Mouse (Mus musculus): Measurements from ENCODE around the gene Icmt. TPM values are rescaled to one million over a fixed set of nuclear protein-coding genes. Genes with fewer than 3 reads are reported as not detected.

The Icmt gene
- polyA plus RNA-seq, 1 experiment from 2014 or later = 16.9 TPM

DNA sequence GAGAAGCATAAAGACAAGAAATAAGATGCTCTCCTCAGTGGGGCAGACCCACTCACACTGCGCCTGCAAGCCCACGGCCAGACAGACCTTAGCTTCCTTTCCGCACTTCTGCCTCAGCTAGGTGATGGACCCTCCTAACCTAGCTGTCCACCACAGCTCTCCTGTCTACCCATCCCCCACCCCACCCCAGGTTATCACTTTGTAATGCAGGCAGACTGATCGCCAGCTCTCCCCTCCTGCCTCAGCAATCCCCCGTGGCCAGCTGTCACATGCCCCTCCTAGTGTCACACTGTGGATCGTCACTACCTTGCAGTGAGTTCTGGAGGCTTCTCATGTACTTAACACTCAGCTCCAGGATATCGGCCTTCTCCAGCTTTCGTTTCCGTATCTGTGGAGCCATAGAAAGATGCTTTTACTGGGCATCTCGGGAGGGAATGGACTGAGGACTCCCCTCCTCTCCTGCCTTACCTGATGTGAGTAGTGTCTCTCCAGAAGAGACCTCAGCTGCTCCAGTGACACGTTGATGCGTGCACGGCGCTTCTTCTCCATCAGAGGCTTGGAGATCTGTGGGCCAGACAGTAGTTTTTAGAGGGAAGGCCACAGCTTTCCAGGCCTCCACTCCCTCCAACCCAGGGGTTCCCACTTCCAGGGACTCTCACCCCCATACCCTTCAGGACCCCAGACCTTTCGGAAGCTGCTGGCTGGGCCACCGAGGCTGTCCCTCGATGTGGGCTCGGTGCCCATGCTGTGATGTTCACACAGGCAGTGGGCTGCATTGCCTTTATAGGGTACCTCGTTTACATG, 9.5 kb upstream of the Icmt start:
- TF ChIP-seq CTCF (IDR thresholded peaks at IDR 0.05) (no peak), EP300 (IDR thresholded peaks at IDR 0.05) (no peak)
- no peak for ATAC-seq
- H3K27ac ChIP-seq (ENCODE audit: low read length) = no peak overlapping the region
- peaks cover 4% of the 10 kb centered on the region; the same call in 1 of the 2 replicates for H3K4me1 ChIP-seq (ENCODE audit: insufficient read depth, low read depth, low read length)
- no peak for DNase-seq (ENCODE audit: low spot score)
- no peak overlapping the region for H3K4me2 ChIP-seq (replicated peaks; ENCODE audit: low read depth, low read length)
- H3K36me3 ChIP-seq (ENCODE audit: insufficient read depth, low read length) = no peaks in the 10 kb centered on the region
- no peaks in the 10 kb centered on the region for H3K9me3 ChIP-seq (ENCODE audit: low read length)
- 22% methylated on average over 19 of the region's 19 CpGs for WGBS
- H3K27me3 ChIP-seq (replicated peaks; ENCODE audit: insufficient read depth, low read length) = peaks cover 80% of the 10 kb centered on the region
- H3K4me3 ChIP-seq (ENCODE audit: low read depth, low read length) = no peak overlapping the region
- H3K9ac ChIP-seq (replicated peaks; ENCODE audit: low read depth) = no peak overlapping the region

DNA sequence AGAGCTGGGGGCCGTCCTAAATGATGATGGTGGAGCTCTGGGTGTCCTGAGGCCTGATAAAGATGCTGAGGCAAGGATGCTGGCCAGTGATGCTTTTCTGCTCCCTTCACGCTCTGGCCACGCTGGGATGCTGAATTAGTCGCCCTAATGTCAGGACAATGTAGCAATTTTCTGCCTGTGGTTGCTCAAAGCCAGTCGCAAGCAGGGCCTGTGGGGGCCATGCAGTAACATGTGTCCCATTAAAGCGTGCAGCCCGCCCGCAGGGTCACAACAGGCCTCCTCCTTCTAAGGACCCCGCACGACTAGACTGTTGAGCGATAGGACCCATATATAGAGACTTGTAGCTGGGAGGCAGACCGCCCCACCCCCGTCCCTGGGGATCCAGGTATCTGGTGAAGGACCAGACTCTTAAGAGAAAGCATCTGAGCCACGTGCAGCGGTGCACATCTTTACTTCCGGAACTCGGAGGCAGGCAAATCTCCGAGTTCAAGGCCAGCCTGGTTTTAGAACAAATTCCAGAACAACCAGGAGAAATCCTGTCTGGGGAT, 8.6 kb upstream of the Icmt start:
- Histone ChIP-seq H3K4me3 (ENCODE audit: low read depth, low read length) (no peak overlapping the region), H3K4me1 (ENCODE audit: insufficient read depth, low read depth, low read length) (no peaks in the 10 kb centered on the region), H3K4me2 (replicated peaks; ENCODE audit: low read depth, low read length) (no peak overlapping the region), H3K27ac (ENCODE audit: low read length) (no peak overlapping the region), H3K36me3 (ENCODE audit: insufficient read depth, low read length) (no peaks in the 10 kb centered on the region), H3K9ac (replicated peaks; ENCODE audit: low read depth) (no peak overlapping the region), H3K27me3 (replicated peaks; ENCODE audit: insufficient read depth, low read length) (peaks cover 79% of the 10 kb centered on the region), H3K9me3 (ENCODE audit: low read length) (no peaks in the 10 kb centered on the region)
- 63% methylated on average over 18 of the region's 18 CpGs for WGBS
- DNase-seq (ENCODE audit: low spot score) = no peak
- ATAC-seq = no peak
- TF ChIP-seq CTCF (IDR thresholded peaks at IDR 0.05) = no peak
- TF ChIP-seq EP300 (IDR thresholded peaks at IDR 0.05) = no peak

DNA sequence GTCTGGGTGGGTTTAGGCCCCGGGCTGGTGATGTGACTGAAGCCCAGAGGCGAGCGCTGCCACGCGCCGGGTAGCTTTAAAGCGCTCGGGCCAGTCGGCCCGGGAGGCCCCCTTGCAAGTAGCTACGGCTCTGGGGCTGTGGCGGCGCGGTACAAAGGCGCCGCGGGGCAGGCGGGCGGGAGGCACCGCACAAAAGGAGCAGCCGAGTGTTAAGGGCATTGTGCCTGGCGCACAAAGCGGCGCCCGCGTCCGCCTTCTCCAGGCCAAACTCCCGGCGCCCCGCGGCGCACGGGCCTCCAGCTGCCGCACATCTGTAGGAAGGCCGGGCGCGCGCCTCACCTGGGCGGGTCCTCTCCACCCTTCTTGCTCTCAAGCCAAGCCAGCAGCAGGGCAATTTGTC, 6.6 kb upstream of the Icmt start:
- WGBS = 3% methylated on average over 32 of the region's 39 CpGs
- no peak overlapping the region for H3K9ac ChIP-seq (replicated peaks; ENCODE audit: low read depth)
- TF ChIP-seq CTCF (IDR thresholded peaks at IDR 0.05) (no peak), EP300 (IDR thresholded peaks at IDR 0.05) (no peak)
- H3K27me3 ChIP-seq (replicated peaks; ENCODE audit: insufficient read depth, low read length) = peaks cover 70% of the 10 kb centered on the region
- H3K4me1 ChIP-seq (ENCODE audit: insufficient read depth, low read depth, low read length) = no peaks in the 10 kb centered on the region
- H3K27ac ChIP-seq (ENCODE audit: low read length) = no peak overlapping the region
- no peak for DNase-seq (ENCODE audit: low spot score)
- no peaks in the 10 kb centered on the region for H3K9me3 ChIP-seq (ENCODE audit: low read length)
- no peak overlapping the region for H3K4me3 ChIP-seq (ENCODE audit: low read depth, low read length)
- H3K4me2 ChIP-seq (replicated peaks; ENCODE audit: low read depth, low read length) = no peak overlapping the region
- no peak for ATAC-seq
- H3K36me3 ChIP-seq (ENCODE audit: insufficient read depth, low read length) = no peaks in the 10 kb centered on the region

DNA sequence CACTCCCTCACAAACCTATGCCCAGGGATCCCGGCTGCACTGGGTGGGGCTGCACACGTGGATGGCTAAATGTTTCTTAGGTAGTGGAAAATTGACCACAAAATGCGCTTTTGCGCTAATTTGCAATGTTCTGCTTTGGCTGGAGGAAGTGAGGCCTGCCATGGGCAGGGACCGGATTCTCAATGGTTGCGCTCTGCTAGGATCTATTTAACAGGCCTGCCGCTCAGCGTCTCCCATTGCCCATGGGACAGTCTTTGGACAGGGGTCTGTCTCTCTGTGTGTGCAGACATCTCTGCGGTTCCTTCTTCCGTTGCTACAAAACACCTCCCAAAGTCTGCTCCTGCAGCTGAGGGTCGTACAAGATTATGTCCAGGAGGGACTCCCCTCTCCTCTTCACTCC, 6.0 kb upstream of the Icmt start:
- WGBS = 31% methylated on average over 11 of the region's 11 CpGs
- Histone ChIP-seq H3K9ac (replicated peaks; ENCODE audit: low read depth) (no peak overlapping the region), H3K4me1 (ENCODE audit: insufficient read depth, low read depth, low read length) (no peaks in the 10 kb centered on the region), H3K4me2 (replicated peaks; ENCODE audit: low read depth, low read length) (no peak overlapping the region), H3K36me3 (ENCODE audit: insufficient read depth, low read length) (no peaks in the 10 kb centered on the region), H3K9me3 (ENCODE audit: low read length) (no peaks in the 10 kb centered on the region), H3K27me3 (replicated peaks; ENCODE audit: insufficient read depth, low read length) (peaks cover 67% of the 10 kb centered on the region), H3K27ac (ENCODE audit: low read length) (no peak overlapping the region), H3K4me3 (ENCODE audit: low read depth, low read length) (no peak overlapping the region)
- ATAC-seq (no peak), DNase-seq (ENCODE audit: low spot score) (no peak)
- TF ChIP-seq EP300 (IDR thresholded peaks at IDR 0.05) = no peak
- no peak for TF ChIP-seq CTCF (IDR thresholded peaks at IDR 0.05)

DNA sequence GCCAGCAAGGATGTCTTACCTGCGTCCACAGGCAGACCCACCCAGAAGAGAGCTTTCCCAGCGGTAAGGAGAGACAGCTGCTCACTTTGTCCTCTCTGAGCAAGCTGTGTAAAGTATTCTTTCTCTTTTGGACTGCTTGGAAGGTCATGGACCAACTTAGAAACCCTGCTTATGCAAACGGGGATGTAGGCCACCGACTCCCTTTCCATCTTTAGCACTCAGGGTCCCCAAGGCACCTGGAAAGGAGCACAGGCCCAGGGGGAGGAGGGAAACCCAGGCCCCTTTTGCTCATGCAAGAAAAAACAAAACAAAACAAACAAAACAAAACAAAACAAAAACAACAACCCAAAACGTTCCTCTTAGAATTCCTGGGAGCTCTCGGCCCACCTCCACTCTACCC, 5.5 kb upstream of the Icmt start, which contains the start of gene Hes3:
Gene Hes3, minus strand, starts transcription at position 101 of the 400 bp plus-strand sequence.
- DNase-seq (ENCODE audit: low spot score) (no peak), ATAC-seq (no peak)
- no peak for TF ChIP-seq EP300 (IDR thresholded peaks at IDR 0.05)
- no peak for TF ChIP-seq CTCF (IDR thresholded peaks at IDR 0.05)
- Histone ChIP-seq H3K27me3 (replicated peaks; ENCODE audit: insufficient read depth, low read length) (peaks cover 61% of the 10 kb centered on the region), H3K4me1 (ENCODE audit: insufficient read depth, low read depth, low read length) (no peaks in the 10 kb centered on the region), H3K4me3 (ENCODE audit: low read depth, low read length) (no peak within 1 kb of the TSS), H3K9ac (replicated peaks; ENCODE audit: low read depth) (no peak within 1 kb of the TSS), H3K4me2 (replicated peaks; ENCODE audit: low read depth, low read length) (no peak within 1 kb of the TSS), H3K27ac (ENCODE audit: low read length) (no peak within 1 kb of the TSS), H3K9me3 (ENCODE audit: low read length) (no peaks in the 10 kb centered on the region), H3K36me3 (ENCODE audit: insufficient read depth, low read length) (no peaks in the 10 kb centered on the region)
- WGBS = 29% methylated on average over 6 of the region's 6 CpGs

DNA sequence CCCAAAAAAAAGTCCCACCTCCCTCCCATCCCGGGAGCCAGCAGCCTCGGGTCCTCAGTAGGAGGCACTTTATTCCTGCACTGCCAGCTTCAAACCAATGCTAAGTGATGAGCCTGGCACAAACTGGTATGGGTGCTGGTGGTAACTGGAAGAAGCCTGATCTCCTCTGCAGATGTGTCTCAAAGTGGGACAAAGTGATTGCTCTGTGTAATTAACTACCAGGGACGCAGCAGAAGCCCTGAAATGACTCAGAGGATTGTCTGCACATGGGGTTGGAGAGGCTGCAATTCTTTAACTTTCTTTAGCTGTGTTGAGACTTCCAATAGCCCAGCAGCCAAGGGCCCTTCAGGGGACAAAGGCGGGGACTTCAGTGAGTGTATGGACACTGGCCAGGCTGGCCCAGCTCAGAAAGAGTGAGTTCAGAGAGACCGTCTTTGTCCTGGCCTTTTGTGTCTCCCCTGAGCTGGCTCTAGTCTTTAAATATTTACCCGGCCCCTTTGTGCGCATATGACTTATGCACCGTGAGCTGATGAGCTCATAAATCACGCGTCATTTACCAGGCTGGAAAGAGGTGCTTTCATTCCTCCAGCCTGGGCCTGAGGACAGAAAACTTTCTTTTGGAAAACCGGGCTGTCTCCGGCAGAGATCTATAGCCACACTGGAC, 4.8 kb upstream of the Icmt start:
- Histone ChIP-seq H3K9me3 (ENCODE audit: low read length) (no peaks in the 10 kb centered on the region), H3K4me1 (ENCODE audit: insufficient read depth, low read depth, low read length) (no peaks in the 10 kb centered on the region), H3K27ac (ENCODE audit: low read length) (no peak overlapping the region), H3K27me3 (replicated peaks; ENCODE audit: insufficient read depth, low read length) (peaks cover 54% of the 10 kb centered on the region), H3K4me2 (replicated peaks; ENCODE audit: low read depth, low read length) (no peak overlapping the region), H3K4me3 (ENCODE audit: low read depth, low read length) (no peak overlapping the region), H3K9ac (replicated peaks; ENCODE audit: low read depth) (no peak overlapping the region), H3K36me3 (ENCODE audit: insufficient read depth, low read length) (no peaks in the 10 kb centered on the region)
- DNase-seq (ENCODE audit: low spot score) (no peak), ATAC-seq (no peak)
- WGBS = 15% methylated on average over 12 of the region's 12 CpGs
- TF ChIP-seq CTCF (IDR thresholded peaks at IDR 0.05) (no peak), EP300 (IDR thresholded peaks at IDR 0.05) (no peak)
